Mouse (Mus musculus): ENCODE data around the gene Sesn1.

DNA sequence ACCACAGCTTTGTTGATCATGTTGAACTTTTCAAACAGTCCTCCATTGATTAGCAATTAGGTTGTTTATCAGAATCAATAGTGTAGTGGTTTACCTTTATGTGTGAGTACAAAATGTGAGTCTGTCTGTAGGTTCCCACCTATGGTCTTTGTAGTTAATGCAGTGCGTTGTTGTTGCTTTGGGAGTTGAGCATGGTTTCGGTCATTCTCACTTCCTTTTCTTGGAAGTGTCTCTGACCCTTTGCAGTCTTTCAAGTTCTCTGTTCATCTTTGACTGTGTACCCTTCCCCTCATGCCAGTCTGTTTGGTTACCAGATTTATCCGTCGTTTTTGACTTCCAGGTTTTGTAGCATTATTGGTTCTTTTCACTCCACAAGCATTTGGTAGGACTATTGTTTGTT, 81.6 kb downstream of the Sesn1 start:
- TF ChIP-seq GATA1 (IDR thresholded peaks at IDR 0.05; ENCODE audit: borderline replicate concordance, low read length): no peak
- no peak for TF ChIP-seq FLI1 (IDR thresholded peaks at IDR 0.05; ENCODE audit: low read length)
